10 mouse cellular contexts compared by ENCODE assay signal in the genomic region with DNA sequence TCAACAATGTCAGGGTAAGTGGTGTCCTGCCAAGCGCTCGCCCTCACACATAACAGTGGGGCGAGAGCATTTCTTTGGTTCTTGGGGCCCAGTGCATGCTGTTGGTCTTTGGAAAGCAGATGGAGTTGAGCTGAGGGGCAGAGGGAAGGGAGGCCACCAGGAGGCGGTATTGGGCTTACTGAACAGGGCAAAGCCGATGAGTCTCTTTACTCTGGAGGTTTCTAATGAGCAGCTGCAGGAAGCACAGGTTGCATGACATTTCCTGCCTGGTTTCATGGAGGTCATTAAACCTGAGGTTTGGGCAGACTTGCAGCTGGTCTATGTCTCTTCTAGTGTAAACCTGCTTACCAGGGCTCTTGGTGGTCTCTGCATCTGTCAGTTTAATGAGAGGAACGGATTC. TPM values are rescaled to one million over a fixed set of nuclear protein-coding genes. Genes with fewer than 3 reads are reported as not detected.
DNase-seq lines count a peak whose midpoint lies in the region; ATAC-seq lines count a peak whose summit lies in the region.
"Had no signal": no experiment of that assay in that cellular context is flagged by ENCODE, and none has a peak within 500 bp of the region (broad histone marks: within the 10 kb centered on the region; RNA-seq: fewer than 3 reads in every experiment).

No protein-coding gene starts in this region.

- DNase-seq in hindbrain, embryonic 11.5 days (ENCODE audit: low spot score), result peak; percentile 72
- DNase-seq in CD4-positive helper T cell, adult 2 months (ENCODE audit: low read depth, low spot score), result peak; percentile 70
- DNase-seq in R1 (ENCODE audit: low read depth, low spot score), result peak; percentile 77
- DNase-seq in forebrain, embryonic 14.5 days (ENCODE audit: low spot score), result peak; percentile 56
- DNase-seq in limb, embryonic 11.5 days (ENCODE audit: low spot score), result peak; percentile 84

- H3K4me2 ChIP-seq in hindbrain, embryonic 11.5 days (replicated peaks; ENCODE audit: low read depth, low read length), result no peak overlapping the region
- no peak overlapping the region for H3K4me2 ChIP-seq in hindbrain, embryonic 16.5 days (ENCODE audit: low read length)
- H3K4me2 ChIP-seq in forebrain, embryonic 14.5 days (ENCODE audit: low read length), result no peak overlapping the region
- H3K4me2 ChIP-seq in limb, embryonic 11.5 days (ENCODE audit: low read depth, severe bottlenecking), result no peak overlapping the region

- H3K4me3 ChIP-seq in hindbrain, embryonic 11.5 days (ENCODE audit: low read depth, low read length), result no peak overlapping the region
- no peak overlapping the region for H3K4me3 ChIP-seq in hindbrain, embryonic 16.5 days (ENCODE audit: low read length)
- H3K4me3 ChIP-seq in forebrain, embryonic 14.5 days (ENCODE audit: low read depth, low read length), result no peak overlapping the region
- H3K4me3 ChIP-seq in limb, embryonic 11.5 days (ENCODE audit: low read depth, low read length), result no peak overlapping the region
- H3K4me3 ChIP-seq: erythroblast, embryonic 14.5 days; megakaryocyte, embryonic 14.5 days had no signal

- no peak overlapping the region for H3K9ac ChIP-seq in hindbrain, embryonic 11.5 days (ENCODE audit: low read depth, low read length)
- no peak overlapping the region for H3K9ac ChIP-seq in hindbrain, embryonic 16.5 days (ENCODE audit: low read depth, low read length)
- no peak overlapping the region for H3K9ac ChIP-seq in forebrain, embryonic 14.5 days (ENCODE audit: low read length)
- H3K9ac ChIP-seq in limb, embryonic 11.5 days (ENCODE audit: low read length), result no peak overlapping the region

- H3K36me3 ChIP-seq in hindbrain, embryonic 11.5 days (ENCODE audit: control insufficient read depth, insufficient read depth, low read length), result peaks cover 11% of the 10 kb centered on the region
- peaks cover 49% of the 10 kb centered on the region for H3K36me3 ChIP-seq in hindbrain, embryonic 16.5 days (ENCODE audit: control insufficient read depth, insufficient read depth, low read length)
- peaks cover 94% of the 10 kb centered on the region for H3K36me3 ChIP-seq in forebrain, embryonic 14.5 days (ENCODE audit: control insufficient read depth, insufficient read depth, low read length)
- peaks cover 28% of the 10 kb centered on the region for H3K36me3 ChIP-seq in limb, embryonic 11.5 days (ENCODE audit: control insufficient read depth, insufficient read depth, low read length)

- H3K27ac ChIP-seq in hindbrain, embryonic 11.5 days (ENCODE audit: low read depth, low read length), result no peak overlapping the region
- no peak overlapping the region for H3K27ac ChIP-seq in hindbrain, embryonic 16.5 days (ENCODE audit: low read depth, low read length)
- no peak overlapping the region for H3K27ac ChIP-seq in forebrain, embryonic 14.5 days (ENCODE audit: low read depth, low read length)
- no peak overlapping the region for H3K27ac ChIP-seq in limb, embryonic 11.5 days (replicated peaks; ENCODE audit: low read depth, low read length)

- no peak for ATAC-seq in hindbrain, embryonic 11.5 days (ENCODE audit: low FRiP score)
- ATAC-seq in hindbrain, embryonic 16.5 days, result no peak
- no peak for ATAC-seq in forebrain, embryonic 14.5 days
- ATAC-seq in limb, embryonic 11.5 days (ENCODE audit: insufficient number of reproducible peaks, low FRiP score, low TSS enrichment, low read depth), result no peak
- peak; percentile 50; the same call in 1 of the 2 replicates for ATAC-seq in neutrophil, adult 5-6 weeks (ENCODE audit: extremely low read depth, insufficient number of reproducible peaks, low FRiP score, poor library complexity, severe bottlenecking)
- no peak for ATAC-seq in monocyte, adult 5-6 weeks (replicated peaks; ENCODE audit: insufficient number of reproducible peaks, low FRiP score, low TSS enrichment, poor library complexity, severe bottlenecking)

- H3K9me3 ChIP-seq in hindbrain, embryonic 11.5 days (ENCODE audit: control insufficient read depth, low read length), result no peaks in the 10 kb centered on the region
- H3K9me3 ChIP-seq in hindbrain, embryonic 16.5 days (ENCODE audit: control insufficient read depth, low read length), result no peaks in the 10 kb centered on the region
- no peaks in the 10 kb centered on the region for H3K9me3 ChIP-seq in forebrain, embryonic 14.5 days (replicated peaks; ENCODE audit: control insufficient read depth, low read length)
- no peaks in the 10 kb centered on the region for H3K9me3 ChIP-seq in limb, embryonic 11.5 days (ENCODE audit: control insufficient read depth, low read length)
- H3K9me3 ChIP-seq: megakaryocyte, embryonic 14.5 days had no signal

- no peaks in the 10 kb centered on the region for H3K4me1 ChIP-seq in hindbrain, embryonic 11.5 days (replicated peaks; ENCODE audit: control insufficient read depth, insufficient read depth, low read length)
- H3K4me1 ChIP-seq in hindbrain, embryonic 16.5 days (ENCODE audit: control insufficient read depth, insufficient read depth, low read depth, low read length), result no peaks in the 10 kb centered on the region
- H3K4me1 ChIP-seq in forebrain, embryonic 14.5 days (ENCODE audit: control insufficient read depth, insufficient read depth, low read length), result no peaks in the 10 kb centered on the region
- H3K4me1 ChIP-seq in limb, embryonic 11.5 days (ENCODE audit: control insufficient read depth, insufficient read depth, low read length), result no peaks in the 10 kb centered on the region

- H3K27me3 ChIP-seq in hindbrain, embryonic 11.5 days (ENCODE audit: control insufficient read depth, insufficient read depth, low read length), result no peaks in the 10 kb centered on the region
- H3K27me3 ChIP-seq in hindbrain, embryonic 16.5 days (replicated peaks; ENCODE audit: control insufficient read depth, insufficient read depth, low read length), result no peaks in the 10 kb centered on the region
- H3K27me3 ChIP-seq in forebrain, embryonic 14.5 days (replicated peaks; ENCODE audit: control insufficient read depth, insufficient read depth, low read length), result no peaks in the 10 kb centered on the region
- no peaks in the 10 kb centered on the region for H3K27me3 ChIP-seq in limb, embryonic 11.5 days (ENCODE audit: control insufficient read depth, insufficient read depth, low read length)
- H3K27me3 ChIP-seq: megakaryocyte, embryonic 14.5 days had no signal

- 74% methylated on average over 6 of the region's 6 CpGs for WGBS in hindbrain, embryonic 11.5 days
- 73% methylated on average over 6 of the region's 6 CpGs for WGBS in hindbrain, embryonic 16.5 days
- WGBS in forebrain, embryonic 14.5 days, result 76% methylated on average over 6 of the region's 6 CpGs
- whole genome bisulfite sequencing in limb, embryonic 11.5 days, result 67% methylated on average over 6 of the region's 6 CpGs

RNA-seq across cellular contexts. Expression of gene Naxd, which starts 9.5 kb away (rescaled TPM):
- 105 and 108 TPM in 2 replicates for polyA plus RNA-seq in hindbrain, embryonic 11.5 days (2014; fragmentation: Nextera tagmentation; extraction: Ambion mirVana)
- 133 and 146 TPM in 2 replicates for polyA plus RNA-seq in hindbrain, embryonic 16.5 days (2015; fragmentation: Nextera tagmentation; extraction: Ambion mirVana)
- polyA plus RNA-seq in forebrain, embryonic 14.5 days (2014; fragmentation: Nextera tagmentation; extraction: Ambion mirVana), result 158 and 170 TPM in 2 replicates
- 94.7 and 107 TPM in 2 replicates for polyA plus RNA-seq in limb, embryonic 11.5 days (2014; fragmentation: Nextera tagmentation; extraction: Ambion mirVana)
- 55.1 and 63.1 TPM in 2 replicates for total RNA-seq in neutrophil, adult 5-6 weeks (2017)
- 27.9 to 51.1 TPM (median 46.4 TPM) in 3 replicates for total RNA-seq in monocyte, adult 5-6 weeks (2017)

RNA-seq across cellular contexts. Expression of gene Rab20, which starts 28.3 kb away (rescaled TPM):
- polyA plus RNA-seq in hindbrain, embryonic 11.5 days (2014; fragmentation: Nextera tagmentation; extraction: Ambion mirVana), result 0.83 and 1.3 TPM in 2 replicates
- polyA plus RNA-seq in hindbrain, embryonic 16.5 days (2015; fragmentation: Nextera tagmentation; extraction: Ambion mirVana), result 1.5 and 1.6 TPM in 2 replicates
- polyA plus RNA-seq in forebrain, embryonic 14.5 days (2014; fragmentation: Nextera tagmentation; extraction: Ambion mirVana), result 0.66 and 1.0 TPM in 2 replicates
- 0.61 and 0.71 TPM in 2 replicates for polyA plus RNA-seq in limb, embryonic 11.5 days (2014; fragmentation: Nextera tagmentation; extraction: Ambion mirVana)
- 11.7 and 15.4 TPM in 2 replicates for total RNA-seq in neutrophil, adult 5-6 weeks (2017)
- total RNA-seq in monocyte, adult 5-6 weeks (2017), result 11.7 to 33.0 TPM (median 18.9 TPM) in 3 replicates

RNA-seq across cellular contexts. Expression of gene Cars2, which starts 43.8 kb away (rescaled TPM):
- 17.5 and 19.5 TPM in 2 replicates for polyA plus RNA-seq in hindbrain, embryonic 11.5 days (2014; fragmentation: Nextera tagmentation; extraction: Ambion mirVana)
- 25.2 and 25.5 TPM in 2 replicates for polyA plus RNA-seq in hindbrain, embryonic 16.5 days (2015; fragmentation: Nextera tagmentation; extraction: Ambion mirVana)
- 26.0 and 30.5 TPM in 2 replicates for polyA plus RNA-seq in forebrain, embryonic 14.5 days (2014; fragmentation: Nextera tagmentation; extraction: Ambion mirVana)
- 16.9 and 17.8 TPM in 2 replicates for polyA plus RNA-seq in limb, embryonic 11.5 days (2014; fragmentation: Nextera tagmentation; extraction: Ambion mirVana)
- 27.9 and 32.9 TPM in 2 replicates for total RNA-seq in neutrophil, adult 5-6 weeks (2017)
- 18.3 to 33.8 TPM (median 30.6 TPM) in 3 replicates for total RNA-seq in monocyte, adult 5-6 weeks (2017)

RNA-seq across cellular contexts. Expression of gene Ing1, which starts 48.6 kb away (rescaled TPM):
- polyA plus RNA-seq in hindbrain, embryonic 11.5 days (2014; fragmentation: Nextera tagmentation; extraction: Ambion mirVana), result 41.6 and 45.7 TPM in 2 replicates
- polyA plus RNA-seq in hindbrain, embryonic 16.5 days (2015; fragmentation: Nextera tagmentation; extraction: Ambion mirVana), result 31.3 and 36.3 TPM in 2 replicates
- polyA plus RNA-seq in forebrain, embryonic 14.5 days (2014; fragmentation: Nextera tagmentation; extraction: Ambion mirVana), result 49.1 and 50.8 TPM in 2 replicates
- 53.7 and 55.9 TPM in 2 replicates for polyA plus RNA-seq in limb, embryonic 11.5 days (2014; fragmentation: Nextera tagmentation; extraction: Ambion mirVana)
- 113 and 115 TPM in 2 replicates for total RNA-seq in neutrophil, adult 5-6 weeks (2017)
- total RNA-seq in monocyte, adult 5-6 weeks (2017), result 69.1 to 75.3 TPM (median 75.0 TPM) in 3 replicates
